Mouse (Mus musculus) liver, postnatal 0 days (tissue): ENCODE measurements around the gene Ptar1.

Experiments
- CTCF ChIP-seq: sonication (generic); IDR thresholded peaks from 2 replicates; pipeline ENCODE4 v1.5.1; 2016; ENCODE audit warnings: antibody characterized with exemption, low read depth
- EP300 ChIP-seq: IDR thresholded peaks from 2 replicates; pipeline ENCODE4 v1.6.1; 2016; ENCODE audit warnings: antibody characterized with exemption, low read depth, mild to moderate bottlenecking

DNA sequence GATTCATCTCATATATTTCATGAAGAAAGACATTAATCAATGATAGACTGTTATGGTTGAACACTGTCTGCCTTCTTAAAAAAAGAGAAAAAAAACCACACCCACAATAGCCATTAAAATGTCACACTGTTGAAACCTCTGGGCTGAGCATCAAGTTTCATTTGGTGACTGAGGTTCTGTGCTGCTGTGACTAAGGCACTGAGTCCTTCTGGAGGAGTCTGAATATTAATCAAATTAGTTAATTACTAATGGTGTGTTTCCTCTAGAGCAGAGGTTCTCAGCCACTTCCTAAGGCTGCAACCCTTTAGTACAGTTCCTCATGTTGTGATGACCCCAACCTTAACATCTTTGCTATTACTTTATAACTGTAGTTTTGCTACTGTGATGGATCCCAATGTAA is 91.9 kb downstream of the Ptar1 start:
- no peak for TF ChIP-seq CTCF
- no peak for TF ChIP-seq EP300
